Mouse (Mus musculus): ENCODE data around the gene Atpaf2.

- TF ChIP-seq POLR2A (IDR thresholded peaks at IDR 0.05; ENCODE audit: insufficient read depth, low read depth, low read length): peak; percentile 22; the same call in 1 of the 2 replicates
- no peak for TF ChIP-seq CTCF (IDR thresholded peaks at IDR 0.05; ENCODE audit: insufficient read depth, low read depth, low read length)
These were observed at the start of gene Atpaf2 for GRCm38 (mm10) chr11:60417717-60418472.
